In the genomic region with DNA sequence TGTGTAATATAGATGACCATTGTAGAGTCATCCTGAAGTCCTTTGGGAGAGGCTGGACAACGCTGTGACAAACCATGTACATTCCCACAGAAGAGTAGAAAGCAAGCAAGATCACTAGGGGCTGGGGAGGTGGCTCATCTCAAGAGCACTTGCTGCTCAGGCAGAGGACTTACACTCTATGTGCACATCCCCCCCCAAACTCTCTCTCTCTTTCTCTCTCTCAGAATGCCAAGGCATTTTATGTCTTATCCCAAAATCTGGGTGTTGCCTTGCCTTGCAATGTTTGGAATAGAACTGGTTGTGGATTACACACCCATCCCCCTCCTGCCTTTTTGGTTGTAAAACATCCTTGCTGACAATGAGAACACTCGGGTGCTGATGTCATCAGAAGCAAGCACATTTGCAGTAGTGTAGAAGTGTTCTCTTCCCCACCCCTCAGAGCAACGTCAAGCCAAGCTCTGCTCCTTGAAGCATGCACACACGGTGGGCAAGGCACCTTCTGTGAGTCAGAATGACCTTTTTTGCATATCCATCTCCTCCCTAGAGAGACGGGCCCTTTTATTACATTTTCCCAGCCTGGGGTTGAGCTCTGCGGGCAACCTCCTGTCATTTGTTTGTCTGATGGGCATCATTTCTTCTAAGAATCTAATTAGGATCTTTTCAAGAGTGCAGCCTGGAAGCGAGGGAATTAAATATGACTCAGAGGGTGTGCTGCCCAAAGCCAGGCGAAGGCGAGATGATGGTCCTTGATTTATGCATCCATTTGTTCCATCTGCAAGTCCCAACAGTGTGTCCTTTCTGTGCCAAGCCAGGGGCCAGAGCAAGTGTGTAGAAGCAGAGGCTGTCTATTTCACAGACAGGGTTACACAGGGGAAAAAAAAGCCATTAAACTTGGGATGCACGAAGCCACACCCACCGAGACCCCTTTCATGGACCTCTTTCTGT, we compare ENCODE assay signal across 14 mouse cellular contexts. TPM values are rescaled to one million over a fixed set of nuclear protein-coding genes. Genes with fewer than 3 reads are reported as not detected.
A peak's percentile ranks its signal among the peaks of the same experiment; 100 is the strongest.
DNase-seq lines count a peak whose midpoint lies in the region; ATAC-seq and TF ChIP-seq lines count a peak whose summit lies in the region.
"Had no signal": no experiment of that assay in that cellular context is flagged by ENCODE, and none has a peak within 500 bp of the region (broad histone marks: within the 10 kb centered on the region; RNA-seq: fewer than 3 reads in every experiment).

No protein-coding gene starts in this region.

- peaks cover 4% of the 10 kb centered on the region; the same call in 1 of the 2 replicates for H3K4me1 ChIP-seq in lung, embryonic 14.5 days (ENCODE audit: insufficient read depth)
- H3K4me1 ChIP-seq in hindbrain, embryonic 13.5 days (replicated peaks) = peaks cover 23% of the 10 kb centered on the region
- peaks cover 18% of the 10 kb centered on the region for H3K4me1 ChIP-seq in neural tube, embryonic 15.5 days
- H3K4me1 ChIP-seq: megakaryocyte, embryonic 14.5 days had no signal

- no peak overlapping the region for H3K27ac ChIP-seq in lung, embryonic 14.5 days (ENCODE audit: low read depth)
- peak overlapping the region; percentile 3; the same call in 1 of the 2 replicates for H3K27ac ChIP-seq in hindbrain, embryonic 13.5 days
- H3K27ac ChIP-seq in neural tube, embryonic 15.5 days (replicated peaks) = no peak overlapping the region

- H3K4me3 ChIP-seq in lung, embryonic 14.5 days (ENCODE audit: low read depth, low read length) = no peak overlapping the region
- no peak overlapping the region for H3K4me3 ChIP-seq in hindbrain, embryonic 13.5 days
- no peak overlapping the region for H3K4me3 ChIP-seq in neural tube, embryonic 15.5 days (replicated peaks)
- H3K4me3 ChIP-seq: megakaryocyte, embryonic 14.5 days had no signal

- 58% methylated on average over 11 of the region's 11 CpGs for WGBS in lung, embryonic 14.5 days
- WGBS in hindbrain, embryonic 13.5 days = 23% methylated on average over 11 of the region's 11 CpGs
- WGBS in neural tube, embryonic 15.5 days = 14% methylated on average over 11 of the region's 11 CpGs

- no peaks in the 10 kb centered on the region for H3K9me3 ChIP-seq in lung, embryonic 14.5 days (ENCODE audit: low read depth, low read length)
- H3K9me3 ChIP-seq in hindbrain, embryonic 13.5 days = no peaks in the 10 kb centered on the region
- H3K9me3 ChIP-seq in neural tube, embryonic 15.5 days (replicated peaks) = no peaks in the 10 kb centered on the region
- H3K9me3 ChIP-seq: megakaryocyte, embryonic 14.5 days had no signal

- 0 out of 2 replicates have a peak, but pooled peaks have one; percentile 18 for ATAC-seq in lung, embryonic 14.5 days (ENCODE audit: insufficient read depth)
- peak; percentile 84 for ATAC-seq in hindbrain, embryonic 13.5 days (ENCODE audit: low FRiP score)
- peak; percentile 63 for ATAC-seq in neural tube, embryonic 15.5 days (ENCODE audit: low FRiP score)
- ATAC-seq: activated CD4-positive, CD25-positive, alpha-beta regulatory T cell, adult 4 months had no signal

- no peak for TF ChIP-seq CTCF in lung, embryonic 14.5 days (IDR thresholded peaks at IDR 0.05; ENCODE audit: low read depth)

- no peaks in the 10 kb centered on the region for H3K27me3 ChIP-seq in lung, embryonic 14.5 days (ENCODE audit: insufficient read depth, low read length)
- peaks cover 2% of the 10 kb centered on the region; the same call in 1 of the 2 replicates for H3K27me3 ChIP-seq in hindbrain, embryonic 13.5 days
- H3K27me3 ChIP-seq in neural tube, embryonic 15.5 days (replicated peaks) = no peaks in the 10 kb centered on the region

- H3K4me2 ChIP-seq in lung, embryonic 14.5 days = no peak overlapping the region
- no peak overlapping the region for H3K4me2 ChIP-seq in hindbrain, embryonic 13.5 days
- no peak overlapping the region for H3K4me2 ChIP-seq in neural tube, embryonic 15.5 days

- H3K36me3 ChIP-seq in lung, embryonic 14.5 days (ENCODE audit: insufficient read depth) = no peaks in the 10 kb centered on the region
- H3K36me3 ChIP-seq in hindbrain, embryonic 13.5 days = no peaks in the 10 kb centered on the region
- no peaks in the 10 kb centered on the region for H3K36me3 ChIP-seq in neural tube, embryonic 15.5 days

- H3K9ac ChIP-seq in lung, embryonic 14.5 days = no peak overlapping the region
- H3K9ac ChIP-seq in hindbrain, embryonic 13.5 days = no peak overlapping the region
- no peak overlapping the region for H3K9ac ChIP-seq in neural tube, embryonic 15.5 days (replicated peaks)

- no peak for DNase-seq in lung, embryonic 14.5 days
- DNase-seq in lung, postnatal 25 days (ENCODE audit: low spot score) = no peak
- peak; percentile 61 for DNase-seq in NIH3T3 (ENCODE audit: low read depth)
- no peak for DNase-seq in cerebellum, adult 11-12 months
- no peak for DNase-seq in ovary, postnatal 14 days (ENCODE audit: low spot score)
- DNase-seq: gastrocnemius, postnatal 25 days; heart, postnatal 14 days; kidney, postnatal 25 days; thymus, postnatal 36 days had no signal

RNA-seq across cellular contexts. Expression of a gene that starts 15.1 kb away (rescaled TPM):
- polyA plus RNA-seq in lung, embryonic 14.5 days (2014; fragmentation: Nextera tagmentation; extraction: Ambion mirVana) = 2.2 and 2.5 TPM in 2 replicates
- 9.4 and 9.6 TPM in 2 replicates for polyA plus RNA-seq in hindbrain, embryonic 13.5 days (2015; fragmentation: Nextera tagmentation; extraction: Ambion mirVana)
- 23.7 and 24.3 TPM in 2 replicates for polyA plus RNA-seq in neural tube, embryonic 15.5 days (2015; fragmentation: Nextera tagmentation; extraction: Ambion mirVana)
- polyA plus RNA-seq: liver, adult 2 months had no signal

RNA-seq across cellular contexts. Expression of a gene that starts 28.7 kb away (rescaled TPM):
- 4.0 and 4.1 TPM in 2 replicates for polyA plus RNA-seq in lung, embryonic 14.5 days (2014; fragmentation: Nextera tagmentation; extraction: Ambion mirVana)
- polyA plus RNA-seq in hindbrain, embryonic 13.5 days (2015; fragmentation: Nextera tagmentation; extraction: Ambion mirVana) = 1.1 and 1.2 TPM in 2 replicates
- 1.2 and 1.5 TPM in 2 replicates for polyA plus RNA-seq in neural tube, embryonic 15.5 days (2015; fragmentation: Nextera tagmentation; extraction: Ambion mirVana)

Comparison
In these comparisons a context has a peak if more than half of its experiments do, and no peak if none do; other contexts are left out.
1. ATAC-seq: peak in every context shown above with its lines; median percentile 84 in hindbrain, embryonic 13.5 days; 63 in neural tube, embryonic 15.5 days; 18 in lung, embryonic 14.5 days.